9 mouse cellular contexts compared by ENCODE assay signal in the genomic region with DNA sequence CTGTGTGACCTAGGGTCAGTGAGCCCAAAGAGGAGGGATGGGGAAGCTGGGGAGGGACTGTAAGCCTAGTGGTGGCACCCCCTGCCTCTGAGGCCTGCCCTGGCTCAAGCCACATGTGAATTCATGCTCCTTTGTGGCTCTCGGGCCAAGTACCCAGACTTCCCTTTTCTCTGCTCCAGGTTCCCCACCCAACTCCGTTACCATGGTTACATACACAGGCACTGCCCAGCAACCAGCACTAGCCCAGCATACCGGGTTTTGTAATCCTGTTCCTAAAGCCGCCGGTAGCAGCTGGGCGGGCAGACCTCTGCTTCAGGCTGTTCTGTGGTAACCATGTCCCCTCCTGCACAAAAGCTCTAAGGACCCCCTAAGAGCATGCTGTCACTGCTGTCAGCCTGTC. TPM values are rescaled to one million over a fixed set of nuclear protein-coding genes. Genes with fewer than 3 reads are reported as not detected.
DNase-seq lines count a peak whose midpoint lies in the region; ATAC-seq lines count a peak whose summit lies in the region.
"Had no signal": no experiment of that assay in that cellular context is flagged by ENCODE, and none has a peak within 500 bp of the region (broad histone marks: within the 10 kb centered on the region; RNA-seq: fewer than 3 reads in every experiment).

No protein-coding gene starts in this region.

- peak; percentile 56 to 76 for DNase-seq in heart, adult 9 months (ENCODE audit: low spot score in 2 of 2)
- no peak for DNase-seq in heart, adult 8-10 months (ENCODE audit: low spot score)
- DNase-seq in R1 (ENCODE audit: low read depth, low spot score), result peak; percentile 83
- DNase-seq in hindbrain, embryonic 10.5 days (ENCODE audit: low spot score), result peak; percentile 76
- DNase-seq in adrenal gland, adult 8-10 months, result no peak
- DNase-seq in adrenal gland, adult 2 months, result no peak
- DNase-seq in layer of hippocampus, adult 8-10 months (ENCODE audit: low spot score in 2 of 2), result no peak

- ATAC-seq in megakaryocyte progenitor cell, adult 5-6 weeks (replicated peaks; ENCODE audit: poor library complexity), result peak; percentile 89

- WGBS in hindbrain, embryonic 10.5 days, result 17% methylated on average over 6 of the region's 6 CpGs

- peaks cover 4% of the 10 kb centered on the region; the same call in 1 of the 2 replicates for H3K9me3 ChIP-seq in hindbrain, embryonic 10.5 days

- H3K4me1 ChIP-seq in hindbrain, embryonic 10.5 days (replicated peaks), result peaks cover 68% of the 10 kb centered on the region

- H3K4me3 ChIP-seq in hindbrain, embryonic 10.5 days, result no peak overlapping the region
- H3K4me3 ChIP-seq: heart, adult 2 months had no signal

- H3K27me3 ChIP-seq in hindbrain, embryonic 10.5 days (ENCODE audit: insufficient read depth, poor library complexity, severe bottlenecking), result peaks cover 27% of the 10 kb centered on the region

- no peaks in the 10 kb centered on the region; the same call in 1 of the 2 replicates for H3K36me3 ChIP-seq in hindbrain, embryonic 10.5 days

- peak overlapping the region; percentile 83 for H3K27ac ChIP-seq in hindbrain, embryonic 10.5 days
- H3K27ac ChIP-seq: heart, adult 2 months had no signal

RNA-seq across cellular contexts. Expression of a gene that starts 44.3 kb away (rescaled TPM):
- 10 to 100 TPM; 19.2 to 31.4 (median 26.0) TPM for total RNA-seq in heart, adult 8-10 months (2022)
- polyA plus RNA-seq in hindbrain, embryonic 10.5 days (2016; fragmentation: Nextera tagmentation; extraction: Ambion mirVana), result 4.7 and 4.8 TPM in 2 replicates
- 47.8 and 54.7 TPM in 2 replicates for total RNA-seq in megakaryocyte progenitor cell, adult 5-6 weeks (2015)
- total RNA-seq in megakaryocyte progenitor cell, adult 5-6 weeks (2017), result 53.2 and 58.5 TPM in 2 replicates
- 10 to 100 TPM; 13.5 to 18.6 (median 15.2) TPM for total RNA-seq in adrenal gland, adult 8-10 months (2022)
- 10 to 100 TPM; 12.0 to 15.1 TPM for total RNA-seq in adrenal gland, adult 2 months (2021)
- polyA plus RNA-seq in adrenal gland, adult 2 months (2012; rRNA removed), result 30.6 and 34.0 TPM in 2 replicates
- 1 to 10 TPM; 7.8 to 10.0 (median 8.5) TPM for total RNA-seq in layer of hippocampus, adult 8-10 months (2022)

Comparison
In these comparisons a context has a peak if more than half of its experiments do, and no peak if none do; other contexts are left out.
1. DNase-seq: peak in heart, adult 9 months (2 of 2), R1 (single experiment) and hindbrain, embryonic 10.5 days (single experiment); none in heart, adult 8-10 months (single experiment), adrenal gland, adult 8-10 months (single experiment), adrenal gland, adult 2 months (single experiment) and layer of hippocampus, adult 8-10 months (0 of 2).